ENCODE assay signal across 21 mouse cellular contexts in the genomic region with DNA sequence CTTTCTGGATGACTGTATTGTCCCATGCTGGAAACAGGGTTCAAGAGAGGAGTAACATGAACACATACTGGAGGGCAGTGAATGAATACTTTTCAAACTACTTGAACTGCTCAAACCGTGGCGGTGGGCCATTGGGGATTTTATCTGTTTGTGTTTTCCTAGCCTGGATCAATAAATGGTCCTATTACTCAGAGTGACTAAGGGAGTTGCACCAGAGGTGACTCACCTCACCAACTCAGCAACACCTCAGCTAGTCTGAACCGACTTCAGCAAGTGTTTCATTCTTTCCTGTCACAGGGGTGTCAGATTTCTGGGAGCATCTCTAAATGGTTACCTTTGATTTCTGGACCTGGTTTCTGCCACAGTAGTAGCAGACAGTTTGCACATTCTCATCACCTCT. TPM values are rescaled to one million over a fixed set of nuclear protein-coding genes. Genes with fewer than 3 reads are reported as not detected.
DNase-seq lines count a peak whose midpoint lies in the region; ATAC-seq and TF ChIP-seq lines count a peak whose summit lies in the region.
"Had no signal": no experiment of that assay in that cellular context is flagged by ENCODE, and none has a peak within 500 bp of the region (broad histone marks: within the 10 kb centered on the region; RNA-seq: fewer than 3 reads in every experiment).

No protein-coding gene starts in this region.

- H3K27ac ChIP-seq in kidney, adult 2 months (ENCODE audit: insufficient read depth, low read depth, low read length), result peak overlapping the region; percentile 76; the same call in 1 of the 2 replicates
- H3K27ac ChIP-seq in lung, postnatal 0 days (ENCODE audit: low read length), result no peak overlapping the region
- no peak overlapping the region for H3K27ac ChIP-seq in intestine, postnatal 0 days (ENCODE audit: low read depth, low read length)
- H3K27ac ChIP-seq: embryonic facial prominence, embryonic 15.5 days; forebrain, embryonic 10.5 days; hindbrain, embryonic 15.5 days; limb, embryonic 15.5 days; midbrain, embryonic 13.5 days; neural tube, embryonic 13.5 days had no signal

- H3K27me3 ChIP-seq in kidney, adult 2 months (replicated peaks; ENCODE audit: control insufficient read depth, insufficient read depth, low read length), result no peaks in the 10 kb centered on the region
- H3K27me3 ChIP-seq in lung, postnatal 0 days (replicated peaks; ENCODE audit: insufficient read depth, low read length), result no peaks in the 10 kb centered on the region
- H3K27me3 ChIP-seq in intestine, postnatal 0 days (replicated peaks; ENCODE audit: control insufficient read depth, insufficient read depth, low read length), result no peaks in the 10 kb centered on the region
- H3K27me3 ChIP-seq: embryonic facial prominence, embryonic 15.5 days; hindbrain, embryonic 15.5 days; limb, embryonic 15.5 days; midbrain, embryonic 13.5 days; neural tube, embryonic 13.5 days had no signal

- WGBS in kidney, adult 2 months, result 46% methylated on average over 3 of the region's 3 CpGs
- 31% methylated on average over 3 of the region's 3 CpGs for WGBS in lung, postnatal 0 days
- 29% methylated on average over 3 of the region's 3 CpGs for WGBS in intestine, postnatal 0 days

- no peak overlapping the region for H3K4me3 ChIP-seq in kidney, adult 2 months (ENCODE audit: insufficient read depth, low read depth, low read length)
- no peak overlapping the region for H3K4me3 ChIP-seq in lung, postnatal 0 days (ENCODE audit: low read depth, low read length)
- H3K4me3 ChIP-seq in intestine, postnatal 0 days (ENCODE audit: low read depth, low read length), result no peak overlapping the region
- H3K4me3 ChIP-seq: embryonic facial prominence, embryonic 15.5 days; forebrain, embryonic 10.5 days; hindbrain, embryonic 15.5 days; limb, embryonic 15.5 days; midbrain, embryonic 13.5 days; neural tube, embryonic 13.5 days had no signal

- TF ChIP-seq POLR2A in kidney, adult 2 months (IDR thresholded peaks at IDR 0.05; ENCODE audit: low read depth, low read length), result no peak

- no peak for TF ChIP-seq EP300 in lung, postnatal 0 days (IDR thresholded peaks at IDR 0.05)

- no peak overlapping the region for H3K9ac ChIP-seq in lung, postnatal 0 days (replicated peaks; ENCODE audit: low read depth)
- no peak overlapping the region for H3K9ac ChIP-seq in intestine, postnatal 0 days (ENCODE audit: low read depth, low read length)
- H3K9ac ChIP-seq: embryonic facial prominence, embryonic 15.5 days; hindbrain, embryonic 15.5 days; limb, embryonic 15.5 days; midbrain, embryonic 13.5 days; neural tube, embryonic 13.5 days had no signal

- no peak overlapping the region for H3K4me2 ChIP-seq in lung, postnatal 0 days (replicated peaks; ENCODE audit: low read depth, low read length)
- H3K4me2 ChIP-seq in intestine, postnatal 0 days (replicated peaks; ENCODE audit: low read depth), result peak overlapping the region; percentile 25; the same call in 1 of the 2 replicates
- H3K4me2 ChIP-seq: embryonic facial prominence, embryonic 15.5 days; heart, embryonic 11.5 days; hindbrain, embryonic 15.5 days; limb, embryonic 15.5 days; midbrain, embryonic 13.5 days; neural tube, embryonic 13.5 days had no signal

- no peak for ATAC-seq in lung, postnatal 0 days
- ATAC-seq in intestine, postnatal 0 days, result peak; percentile 56; the same call in 1 of the 2 replicates
- ATAC-seq: midbrain, embryonic 13.5 days had no signal

- H3K36me3 ChIP-seq in kidney, adult 2 months (ENCODE audit: control insufficient read depth, insufficient read depth, low read length), result no peaks in the 10 kb centered on the region
- H3K36me3 ChIP-seq in lung, postnatal 0 days (ENCODE audit: insufficient read depth, low read length), result no peaks in the 10 kb centered on the region
- no peaks in the 10 kb centered on the region for H3K36me3 ChIP-seq in intestine, postnatal 0 days (ENCODE audit: control insufficient read depth, insufficient read depth)
- H3K36me3 ChIP-seq: embryonic facial prominence, embryonic 15.5 days; forebrain, embryonic 10.5 days; hindbrain, embryonic 15.5 days; limb, embryonic 15.5 days; midbrain, embryonic 13.5 days; neural tube, embryonic 13.5 days had no signal

- H3K4me1 ChIP-seq in kidney, adult 2 months (ENCODE audit: control insufficient read depth, insufficient read depth, low read length), result peaks cover 16% of the 10 kb centered on the region; the same call in 1 of the 2 replicates
- no peaks in the 10 kb centered on the region for H3K4me1 ChIP-seq in lung, postnatal 0 days (ENCODE audit: insufficient read depth, low read depth, low read length)
- no peaks in the 10 kb centered on the region for H3K4me1 ChIP-seq in intestine, postnatal 0 days (replicated peaks; ENCODE audit: control insufficient read depth, insufficient read depth, low read length)
- H3K4me1 ChIP-seq: embryonic facial prominence, embryonic 15.5 days; hindbrain, embryonic 15.5 days; limb, embryonic 15.5 days; midbrain, embryonic 13.5 days; neural tube, embryonic 13.5 days had no signal

- no peak for DNase-seq in kidney, adult 2 months
- DNase-seq in kidney, postnatal 36 days, result no peak
- DNase-seq in lung, postnatal 0 days (ENCODE audit: low spot score), result peak; percentile 13
- no peak for DNase-seq in lung, postnatal 10 days
- DNase-seq in urinary bladder, adult 2 months (ENCODE audit: low spot score), result no peak
- no peak for DNase-seq in embryo, embryonic 10 days (ENCODE audit: low spot score)
- DNase-seq in cerebellum, postnatal 25 days, result no peak
- DNase-seq: adrenal gland, postnatal 25 days; B cell, adult 2 months; cerebellum, adult 11-12 months; cerebellum, postnatal 14 days; heart, postnatal 10 days; spleen, adult 18-20 months had no signal

- H3K9me3 ChIP-seq in lung, postnatal 0 days (ENCODE audit: low read length), result no peaks in the 10 kb centered on the region
- H3K9me3 ChIP-seq in intestine, postnatal 0 days (ENCODE audit: control insufficient read depth), result no peaks in the 10 kb centered on the region
- H3K9me3 ChIP-seq: embryonic facial prominence, embryonic 15.5 days; forebrain, embryonic 10.5 days; hindbrain, embryonic 15.5 days; limb, embryonic 15.5 days; midbrain, embryonic 13.5 days; neural tube, embryonic 13.5 days had no signal

- no peak for TF ChIP-seq CTCF in kidney, adult 2 months (conservative IDR thresholded peaks at IDR 0.05; ENCODE audit: insufficient read depth, insufficient read length, low read depth, low read length)
- TF ChIP-seq CTCF in lung, postnatal 0 days (IDR thresholded peaks at IDR 0.05), result no peak
- no peak for TF ChIP-seq CTCF in intestine, postnatal 0 days (IDR thresholded peaks at IDR 0.05; ENCODE audit: low read depth)

RNA-seq across cellular contexts. Expression of a gene that starts 15.0 kb away (rescaled TPM):
- 17.2 and 20.9 TPM in 2 replicates for polyA plus RNA-seq in kidney, adult 2 months (2012; rRNA removed)
- 10.1 and 12.9 TPM in 2 replicates for polyA plus RNA-seq in lung, postnatal 0 days (2015; fragmentation: Nextera tagmentation; extraction: Ambion mirVana)
- polyA plus RNA-seq in intestine, postnatal 0 days (2015; fragmentation: Nextera tagmentation; extraction: Ambion mirVana), result 9.9 and 10.8 TPM in 2 replicates
- 1.6 and 1.8 TPM in 2 replicates for polyA plus RNA-seq in urinary bladder, adult 2 months (2012; rRNA removed)
